Mouse (Mus musculus): Measurements from ENCODE around the gene Tigit.

The Tigit gene

DNA sequence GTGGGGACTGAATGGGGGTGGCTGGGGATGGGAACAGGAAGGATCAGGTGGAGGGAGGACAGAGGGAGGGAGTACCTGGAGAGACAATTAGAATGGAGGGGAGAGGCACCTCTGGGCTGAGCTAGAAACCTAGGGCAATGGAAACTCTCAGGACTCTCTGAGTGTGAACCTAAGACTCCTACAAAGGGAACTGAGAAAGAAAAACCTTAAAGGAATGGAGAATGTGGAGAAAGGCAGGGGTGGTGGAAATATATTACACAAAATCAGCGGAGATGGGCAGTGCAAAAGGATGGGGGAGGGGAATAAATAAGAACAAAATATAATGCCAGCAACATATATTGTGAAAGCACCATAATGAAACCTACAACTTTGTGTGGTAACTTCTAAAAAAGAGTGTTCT lies 8.0 kb upstream of the Tigit start:
- no peak for ATAC-seq (ENCODE audit: insufficient number of reproducible peaks, low FRiP score, low TSS enrichment)

DNA sequence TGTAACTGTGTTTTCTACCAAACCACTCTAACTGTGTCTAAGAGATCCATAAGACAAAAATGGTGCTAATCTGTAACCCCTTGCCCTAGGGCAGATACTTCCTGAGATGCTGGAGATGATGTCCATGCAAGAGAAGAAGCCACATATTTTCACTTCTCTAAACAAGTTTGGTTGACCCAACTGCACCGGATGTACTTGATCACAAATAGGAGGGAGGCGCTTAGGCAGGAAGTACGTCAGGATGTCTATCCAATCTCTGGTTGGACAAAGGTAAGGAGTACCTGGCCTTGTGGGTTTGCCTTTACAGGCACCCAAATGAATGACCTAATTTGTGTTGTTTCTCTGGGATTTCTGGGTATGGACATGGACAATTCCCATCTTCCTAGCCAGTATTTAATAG lies 4.3 kb upstream of the Tigit start:
- no peak for ATAC-seq (ENCODE audit: insufficient number of reproducible peaks, low FRiP score, low TSS enrichment)

DNA sequence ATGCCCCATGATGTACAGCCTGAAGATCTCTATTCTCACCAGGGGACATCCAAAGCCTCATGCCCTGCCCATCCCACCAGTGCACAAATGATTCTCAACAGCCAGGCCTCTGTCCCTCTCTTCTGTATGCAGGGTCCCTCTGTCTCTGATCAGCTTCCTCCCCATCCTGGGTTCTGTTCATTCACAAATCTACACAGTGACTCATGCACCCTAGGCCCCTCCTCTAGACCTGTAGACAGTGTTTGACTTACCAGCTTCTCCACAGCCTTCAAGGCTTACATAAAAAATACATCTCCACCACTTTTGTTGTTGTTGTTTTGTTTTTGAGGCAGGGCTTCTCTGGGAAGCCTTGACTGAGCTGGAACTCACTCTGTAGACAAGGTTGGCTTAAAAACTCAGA lies 915 bp upstream of the Tigit start:
- no peak for ATAC-seq (ENCODE audit: insufficient number of reproducible peaks, low FRiP score, low TSS enrichment)

DNA sequence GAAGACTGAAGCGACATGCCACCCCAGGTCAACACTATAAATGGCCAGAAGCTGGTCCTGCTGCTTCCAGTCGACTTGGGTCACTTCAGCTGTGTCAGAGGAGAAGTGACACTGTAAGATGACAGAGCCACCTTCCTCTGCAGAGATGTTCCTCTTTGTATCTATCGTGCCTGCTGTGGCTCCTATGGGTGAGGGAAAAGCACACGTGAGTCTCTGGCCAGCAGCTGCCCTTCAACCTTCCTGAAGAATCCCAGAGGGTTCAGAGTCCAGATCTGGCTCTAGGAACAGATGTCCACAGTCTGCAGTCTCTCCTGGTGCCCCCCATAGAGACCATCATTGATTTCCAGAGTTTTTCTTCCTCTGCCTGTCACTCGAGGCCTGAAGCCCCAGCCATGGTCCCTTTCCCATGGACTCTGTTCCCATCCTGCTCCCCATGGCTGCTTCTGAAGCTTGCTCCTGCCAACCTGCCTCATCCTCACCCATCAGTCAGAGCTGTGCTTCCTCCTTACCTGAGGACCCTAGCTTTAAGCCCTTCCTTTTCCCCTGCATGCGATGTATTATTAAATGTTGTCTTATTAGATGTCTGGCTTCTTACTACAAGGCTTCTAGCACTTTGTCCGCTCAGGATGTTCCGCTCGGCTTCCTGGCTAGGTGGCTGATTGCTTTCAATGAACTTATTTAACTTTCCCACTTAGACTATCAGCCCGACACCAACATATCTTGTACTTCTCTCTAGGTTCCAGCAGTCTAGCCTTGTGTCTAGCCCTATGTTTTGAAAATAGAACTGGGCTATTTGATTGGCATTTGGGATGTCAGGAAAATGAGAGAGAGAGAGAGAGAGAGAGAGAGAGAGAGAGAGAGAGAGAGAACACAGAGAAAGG lies 1.6 kb downstream of the Tigit start:
- no peak for ATAC-seq (ENCODE audit: insufficient number of reproducible peaks, low FRiP score, low TSS enrichment)

DNA sequence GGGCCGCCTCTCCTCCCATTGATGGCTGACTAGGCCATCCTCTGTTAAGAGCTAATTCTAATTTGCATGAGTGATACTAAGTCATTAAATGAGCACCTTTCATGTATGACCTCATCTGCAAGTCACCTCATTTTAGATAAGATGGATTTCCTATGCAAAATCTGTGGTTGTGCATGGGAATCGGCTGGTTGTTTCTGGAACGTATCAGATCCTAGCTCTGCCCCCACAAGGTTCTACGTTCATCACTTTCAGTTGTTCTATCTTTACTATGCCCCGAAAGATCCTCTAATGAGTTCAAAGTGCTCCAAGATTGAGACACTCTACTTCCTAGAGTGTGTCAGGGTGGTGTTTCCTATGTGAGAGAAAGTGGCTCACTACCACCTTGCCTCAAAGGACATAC lies 2.4 kb downstream of the Tigit start:
- ATAC-seq (ENCODE audit: insufficient number of reproducible peaks, low FRiP score, low TSS enrichment), result no peak

DNA sequence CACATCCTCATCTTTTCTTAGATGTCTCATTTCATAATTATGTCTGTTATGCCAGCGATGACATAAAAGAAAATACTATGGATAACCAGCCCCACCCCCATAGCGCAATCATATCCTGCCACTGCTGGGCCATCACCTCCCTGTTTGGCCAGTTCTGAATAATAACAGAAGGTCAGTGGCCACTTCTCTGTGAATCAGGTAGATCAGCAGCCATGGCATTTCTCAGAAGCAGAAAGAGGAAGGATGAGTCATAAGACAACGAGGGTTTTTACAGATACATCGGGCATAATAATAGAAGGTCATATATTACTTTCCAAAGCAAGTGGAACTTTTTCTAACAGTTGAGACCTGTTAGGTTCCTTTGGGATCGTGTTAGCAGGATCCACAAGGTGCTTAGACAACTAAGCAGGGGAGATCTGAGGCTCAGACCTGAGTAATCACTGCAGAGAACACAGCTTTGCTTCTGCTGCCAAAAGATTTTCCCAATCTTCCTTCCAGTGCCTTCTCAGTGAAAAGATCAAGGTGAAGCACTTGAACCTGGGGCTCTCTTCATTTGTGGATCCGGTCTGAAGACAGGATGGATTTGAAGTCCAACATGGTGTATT lies 8.7 kb downstream of the Tigit start:
- no peak; the same call in 1 of the 2 replicates for ATAC-seq (ENCODE audit: insufficient number of reproducible peaks, low FRiP score, low TSS enrichment)

DNA sequence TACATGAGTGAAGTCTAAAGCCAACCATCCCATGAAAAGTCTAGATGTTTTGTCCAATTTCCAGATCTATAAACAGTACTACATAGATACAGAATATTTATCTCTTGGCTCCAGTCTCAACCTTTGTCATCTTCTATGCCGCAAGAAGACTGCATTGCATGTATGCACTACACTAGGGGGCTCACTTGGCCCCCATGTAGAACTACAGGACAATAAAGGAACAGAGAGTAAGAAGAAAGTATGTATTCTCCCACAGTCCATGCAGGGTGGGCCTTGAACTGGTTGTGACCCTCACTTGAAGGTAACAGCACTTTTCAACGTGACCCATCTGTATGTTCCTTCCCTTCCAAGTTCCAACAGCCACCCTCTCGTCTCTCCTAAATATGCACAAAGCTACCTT lies 9.7 kb downstream of the Tigit start:
- no peak for ATAC-seq (ENCODE audit: insufficient number of reproducible peaks, low FRiP score, low TSS enrichment)

DNA sequence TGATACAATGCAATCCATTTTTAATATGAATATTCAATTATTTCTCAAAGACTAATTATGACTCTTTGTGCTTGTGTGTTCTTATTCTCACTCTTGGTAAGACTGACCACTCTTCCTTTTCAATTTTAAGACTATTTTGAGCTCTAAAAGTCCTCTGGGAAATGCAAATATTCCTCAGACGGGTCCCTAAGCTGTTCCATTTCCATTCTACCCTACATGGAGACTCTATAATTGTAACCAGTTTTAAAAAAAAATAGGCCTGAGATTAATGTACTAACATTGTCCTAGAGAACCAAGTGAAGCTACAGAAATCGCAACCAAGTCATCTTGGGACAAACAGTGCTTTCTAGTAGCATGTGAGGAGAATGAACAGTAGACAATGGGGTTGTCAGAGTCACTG lies 10.7 kb downstream of the Tigit start:
- ATAC-seq (ENCODE audit: insufficient number of reproducible peaks, low FRiP score, low TSS enrichment), result no peak

DNA sequence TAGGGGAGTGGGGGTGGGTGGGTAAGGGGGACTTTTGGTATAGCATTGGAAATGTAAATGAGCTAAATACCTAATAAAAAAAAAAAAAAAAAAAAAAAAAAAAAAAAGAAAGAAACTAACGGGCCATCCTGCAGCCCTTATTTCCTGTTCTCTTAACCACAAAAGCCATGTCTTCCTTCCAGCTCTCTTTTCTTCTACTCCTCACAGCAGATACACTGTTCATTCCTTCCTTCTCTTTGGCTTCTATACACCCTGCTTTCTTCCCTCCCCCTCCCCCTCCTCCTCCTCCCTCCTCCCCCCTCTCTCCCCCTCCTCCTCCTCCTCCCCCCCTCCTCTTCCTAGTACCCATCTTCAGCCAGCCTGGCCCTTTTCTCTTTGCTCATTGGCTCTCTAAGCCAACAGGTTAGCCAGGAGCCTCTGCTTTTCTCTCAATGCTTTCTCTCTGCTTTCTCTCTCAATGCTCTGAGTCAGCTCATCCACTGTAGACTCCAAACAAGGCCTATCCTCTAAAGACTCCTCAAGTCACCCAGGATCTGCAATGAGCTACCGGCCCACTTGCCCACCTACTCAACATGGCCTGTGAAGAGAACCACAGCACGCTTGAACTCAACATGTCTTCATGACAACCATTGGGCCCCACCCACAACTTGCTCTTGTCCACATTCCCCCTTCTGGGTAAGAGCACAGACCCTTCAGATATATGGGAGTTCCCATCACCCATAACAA lies 13.4 kb downstream of the Tigit start:
- no peak for ATAC-seq (ENCODE audit: insufficient number of reproducible peaks, low FRiP score, low TSS enrichment)

DNA sequence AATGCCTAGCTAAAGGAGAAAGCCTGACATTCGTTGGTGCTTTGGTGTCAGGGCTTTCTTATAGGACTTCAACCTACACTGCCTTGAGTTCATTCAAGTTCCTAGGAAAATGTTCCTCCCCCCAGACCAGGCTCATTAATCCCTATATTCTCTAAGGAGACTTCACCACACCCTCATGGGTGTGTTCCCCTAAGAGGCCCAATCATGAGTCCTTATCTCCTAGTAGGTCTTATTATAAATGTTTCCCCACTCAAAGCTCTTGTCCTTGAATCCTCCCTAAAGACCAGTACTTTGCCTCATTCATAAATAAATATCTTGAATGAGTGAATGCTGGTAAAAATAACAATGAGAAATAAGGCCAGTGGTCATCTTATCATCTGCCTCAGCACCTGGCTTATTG lies 16.3 kb downstream of the Tigit start:
- no peak for ATAC-seq (ENCODE audit: insufficient number of reproducible peaks, low FRiP score, low TSS enrichment)

DNA sequence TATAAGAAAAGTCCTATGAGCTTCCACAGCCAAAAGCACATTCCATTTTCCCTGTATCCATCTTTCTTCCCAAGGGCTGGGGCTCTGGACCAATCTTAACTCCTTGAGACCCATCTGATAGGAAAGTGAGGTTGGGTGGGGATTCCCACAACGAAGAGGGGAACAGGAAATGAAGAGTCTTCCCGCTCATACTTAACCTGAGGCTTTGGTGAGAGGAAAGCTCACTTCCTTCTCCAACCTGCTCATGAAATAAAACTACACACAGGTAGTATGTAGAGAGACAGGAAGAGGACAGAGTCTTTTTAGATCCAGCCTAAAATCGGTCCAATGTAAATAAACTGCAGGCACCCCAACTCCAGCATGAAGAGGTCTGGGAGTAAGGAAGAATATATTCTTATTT lies 17.0 kb downstream of the Tigit start:
- no peak for ATAC-seq (ENCODE audit: insufficient number of reproducible peaks, low FRiP score, low TSS enrichment)

DNA sequence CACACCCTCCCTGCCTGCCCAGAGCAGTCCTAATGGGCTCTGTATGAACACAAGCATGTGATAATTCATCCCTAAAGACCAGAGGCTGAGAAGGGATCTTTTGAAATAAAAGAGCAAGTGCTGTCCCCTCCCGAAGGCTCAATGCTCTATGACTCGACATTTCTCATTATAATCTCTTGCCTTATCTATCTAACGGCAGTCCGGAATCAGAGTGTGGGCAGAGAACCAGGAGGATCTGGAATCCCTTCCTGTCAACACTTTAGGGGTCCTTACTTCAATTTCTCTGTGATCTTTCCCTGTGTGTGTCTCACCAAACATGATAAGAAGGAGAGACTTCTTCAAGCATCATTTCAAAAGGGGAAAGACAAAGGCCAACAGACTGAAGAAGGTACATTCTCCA lies 18.1 kb downstream of the Tigit start:
- ATAC-seq (ENCODE audit: insufficient number of reproducible peaks, low FRiP score, low TSS enrichment), result no peak

DNA sequence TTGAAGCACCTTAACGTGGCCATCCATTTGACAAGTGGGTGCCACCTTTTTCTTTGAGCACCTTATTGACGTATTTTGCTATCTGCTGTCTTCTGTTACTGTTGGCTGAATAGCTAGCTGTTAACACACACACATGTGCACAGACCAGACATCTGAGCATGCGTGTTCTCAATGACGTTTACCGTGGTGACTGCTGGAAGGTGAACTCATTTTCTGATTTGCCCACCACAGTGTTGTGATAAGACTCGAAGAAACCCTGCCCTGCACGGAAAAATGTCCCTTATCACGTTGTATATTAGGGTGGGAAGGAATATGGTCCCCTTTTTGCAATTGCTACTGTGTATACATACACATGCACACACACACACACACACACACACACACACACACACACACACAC lies 22.7 kb downstream of the Tigit start:
- ATAC-seq (ENCODE audit: insufficient number of reproducible peaks, low FRiP score, low TSS enrichment), result no peak

DNA sequence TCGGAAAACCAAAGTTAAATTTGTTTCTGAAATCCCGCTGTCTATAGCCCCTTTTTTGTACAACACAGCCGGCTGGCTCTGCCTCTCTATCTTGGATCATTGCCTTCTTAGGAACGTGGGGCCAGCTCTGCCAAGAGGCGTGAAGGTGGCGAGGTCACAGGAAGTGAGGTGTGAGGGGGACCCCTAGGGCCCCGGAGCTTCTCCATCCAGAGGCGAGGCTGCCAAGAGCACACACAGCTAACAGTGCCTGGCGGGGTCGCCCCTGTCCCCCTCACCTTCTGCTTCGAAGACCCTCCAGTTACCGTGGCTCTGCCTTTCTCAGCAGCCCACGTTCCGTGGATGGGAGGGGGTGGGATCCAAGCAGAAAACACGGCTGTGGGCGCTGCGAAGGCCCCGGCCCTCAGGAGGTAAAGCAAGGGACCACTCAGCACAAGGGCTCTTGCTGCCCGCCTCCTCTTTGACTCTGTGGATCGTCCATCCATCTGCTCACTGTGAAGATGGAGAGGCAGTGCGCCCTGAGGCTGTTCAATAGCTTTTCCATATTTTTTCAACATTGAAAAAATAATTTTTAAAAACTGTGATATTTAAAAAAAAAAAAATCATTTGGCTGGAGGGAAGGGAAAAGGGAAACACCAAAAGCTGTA lies 25.4 kb downstream of the Tigit start:
- peak; percentile 43; the same call in 1 of the 2 replicates for ATAC-seq (ENCODE audit: insufficient number of reproducible peaks, low FRiP score, low TSS enrichment)

DNA sequence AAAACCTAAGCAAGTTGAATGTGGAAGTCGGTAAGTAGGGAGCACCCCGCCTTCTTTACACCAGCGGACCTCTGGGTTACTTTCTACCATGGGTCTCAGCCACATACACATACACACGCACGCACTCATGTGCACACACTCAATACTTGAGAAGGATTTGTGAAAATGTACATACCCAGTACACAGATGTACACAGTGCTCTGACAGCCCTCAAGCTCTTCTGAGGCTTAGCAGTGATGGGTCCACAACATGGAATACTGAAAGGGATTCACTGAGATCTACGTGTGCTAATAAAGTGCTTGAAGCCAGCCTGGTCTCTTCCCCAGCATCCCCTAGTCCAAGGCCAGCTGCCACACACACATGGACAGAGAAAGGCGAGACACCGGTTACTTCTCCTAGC lies 26.7 kb downstream of the Tigit start:
- ATAC-seq (ENCODE audit: insufficient number of reproducible peaks, low FRiP score, low TSS enrichment), result no peak

DNA sequence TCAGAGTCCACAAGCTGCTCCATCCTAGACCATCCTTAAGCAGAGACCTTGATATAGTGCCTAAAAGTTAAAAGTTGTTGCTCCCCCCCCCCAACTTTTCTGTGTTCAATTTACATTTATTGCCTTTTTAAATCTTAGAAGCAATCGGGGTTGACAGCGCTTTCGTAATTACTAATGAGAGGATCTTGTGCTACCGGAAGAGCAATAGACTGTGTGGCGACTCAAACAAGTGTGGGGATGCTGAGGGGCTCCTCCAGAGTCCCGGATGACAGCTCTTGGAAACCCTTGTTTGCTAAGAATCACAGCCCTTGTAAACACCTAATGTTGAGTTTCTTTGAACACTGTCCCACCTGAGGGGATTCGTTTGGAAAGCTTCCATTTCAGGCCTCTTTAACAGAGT lies 29.9 kb downstream of the Tigit start:
- ATAC-seq (ENCODE audit: insufficient number of reproducible peaks, low FRiP score, low TSS enrichment), result no peak

DNA sequence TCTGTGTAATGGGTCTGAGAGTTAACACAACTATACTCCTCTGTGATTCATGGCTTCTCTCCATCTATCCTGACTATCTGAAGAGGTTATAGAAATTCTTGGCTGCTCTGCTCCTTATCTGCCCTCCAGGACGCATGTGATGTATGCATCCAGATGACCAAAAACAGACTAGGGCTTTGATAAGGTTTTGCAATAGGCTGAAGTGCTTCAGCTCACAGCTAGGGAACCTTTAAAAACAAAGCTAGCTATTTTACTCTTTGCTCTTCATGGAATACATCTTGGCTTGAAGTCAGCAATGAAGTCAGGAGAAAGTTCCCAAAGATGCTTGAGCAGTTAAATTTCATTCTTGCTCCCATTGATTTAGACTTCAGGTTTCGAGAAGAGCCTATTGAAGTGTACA lies 32.2 kb downstream of the Tigit start:
- ATAC-seq (ENCODE audit: insufficient number of reproducible peaks, low FRiP score, low TSS enrichment), result no peak

DNA sequence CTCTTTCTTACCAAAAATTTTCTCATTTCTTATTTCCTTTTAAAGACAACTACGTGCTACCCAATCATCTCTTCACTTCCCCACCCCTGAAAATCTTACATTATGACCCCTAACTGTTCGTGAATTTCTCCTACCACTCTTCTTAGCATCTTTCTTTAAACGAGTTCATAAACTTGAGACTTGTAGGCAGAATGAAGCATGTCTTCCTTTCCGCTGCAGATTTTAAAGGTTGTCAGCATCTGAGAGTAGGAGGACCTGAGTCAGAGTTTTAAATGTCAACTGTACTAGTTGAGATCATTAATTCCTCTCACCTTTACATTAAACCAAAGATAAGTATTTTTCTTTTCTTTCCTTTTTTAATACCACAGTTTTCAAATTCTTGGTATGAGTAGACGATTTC lies 35.3 kb downstream of the Tigit start:
- no peak for ATAC-seq (ENCODE audit: insufficient number of reproducible peaks, low FRiP score, low TSS enrichment)

DNA sequence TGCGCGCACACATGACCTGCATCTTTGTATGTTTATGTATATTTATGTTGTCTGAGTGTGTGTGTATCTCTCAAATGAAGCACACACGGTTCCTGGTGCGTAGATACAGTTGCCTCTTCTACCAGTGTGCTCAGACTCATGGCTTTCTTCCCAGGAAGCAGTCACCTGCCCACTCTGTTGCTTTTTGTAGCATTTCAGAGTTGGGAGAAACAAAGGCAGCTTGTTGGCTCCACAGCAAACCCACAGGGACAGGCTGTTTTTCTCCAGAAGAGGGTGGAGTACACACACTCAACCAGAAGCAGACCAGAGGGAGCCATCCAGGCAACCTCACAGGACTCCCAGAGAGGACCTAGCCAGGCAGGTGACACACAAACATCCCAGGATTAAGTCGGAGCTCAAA lies 38.0 kb downstream of the Tigit start:
- no peak for ATAC-seq (ENCODE audit: insufficient number of reproducible peaks, low FRiP score, low TSS enrichment)

DNA sequence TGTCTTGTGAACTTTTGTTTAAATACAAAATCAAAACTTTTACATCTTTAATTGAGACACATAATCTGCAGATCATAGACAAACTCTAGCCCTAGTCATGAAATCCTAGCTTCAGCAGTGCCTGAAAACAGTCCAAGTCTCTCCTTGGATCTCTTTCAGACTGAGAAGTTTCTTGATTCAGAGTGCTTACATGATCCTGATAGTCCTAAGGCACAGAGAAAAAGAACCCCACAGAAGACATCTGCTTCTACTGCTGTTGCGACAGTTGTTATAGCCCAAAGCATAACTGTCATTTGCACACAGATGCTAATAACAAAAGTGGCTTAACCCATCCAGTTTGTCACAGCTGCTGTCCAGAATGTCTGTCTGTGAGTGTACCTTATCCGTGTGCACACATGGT lies 38.7 kb downstream of the Tigit start:
- ATAC-seq (ENCODE audit: insufficient number of reproducible peaks, low FRiP score, low TSS enrichment), result no peak

DNA sequence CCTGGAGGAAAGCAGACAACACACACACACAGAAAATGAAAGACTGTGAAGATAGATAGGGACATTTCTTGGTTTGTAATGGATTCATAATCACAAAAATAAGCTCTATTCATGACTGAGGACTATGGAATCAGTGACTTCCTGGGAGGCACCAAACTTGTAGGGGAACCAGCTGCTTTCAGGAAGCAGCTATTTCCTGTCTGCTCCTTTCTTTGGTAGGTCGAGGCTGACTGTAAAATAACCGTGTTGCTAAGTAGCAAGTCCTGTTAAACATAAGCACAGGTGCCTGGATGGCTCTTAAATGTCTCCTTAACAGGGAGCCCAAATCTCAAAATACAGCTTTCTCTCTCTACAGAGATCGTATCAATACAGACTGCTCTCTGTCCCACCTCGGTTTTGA lies 39.1 kb downstream of the Tigit start:
- no peak for ATAC-seq (ENCODE audit: insufficient number of reproducible peaks, low FRiP score, low TSS enrichment)
